Mouse (Mus musculus) T-helper 2 cell (primary cell): ENCODE results near the gene Gm20388.

ENCODE experiments used
- in situ Hi-C: fragments of 300-600 bp; cut with MboI, MseI; formaldehyde crosslinking; loops from one replicate; pipeline ENCODE4 v1.15.1; 2025; ENCODE audit warnings: high pct_unique_total_duplicates

Gm20388 gene

DNA sequence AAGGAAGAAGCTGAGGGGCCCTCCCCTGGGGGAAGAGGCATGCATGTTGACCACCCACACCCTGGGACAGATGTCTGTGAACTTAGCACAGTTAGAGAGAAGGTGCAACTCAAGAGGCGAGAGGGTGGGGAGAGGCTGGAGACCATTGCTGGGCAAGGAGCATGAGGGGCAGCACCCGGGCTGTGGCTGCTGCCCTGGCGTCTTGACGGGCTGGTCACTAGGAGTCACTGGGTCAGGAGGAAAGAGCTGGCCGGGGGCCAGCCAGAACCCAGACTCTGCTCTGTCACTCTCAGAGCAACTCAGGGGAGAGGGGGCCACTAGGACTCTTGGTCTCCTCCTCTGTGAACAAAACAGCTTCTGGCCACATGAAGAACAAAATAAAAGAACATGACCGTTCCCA lies 278.8 kb downstream of the Gm20388 start:
- in situ Hi-C loops: no loop called here

DNA sequence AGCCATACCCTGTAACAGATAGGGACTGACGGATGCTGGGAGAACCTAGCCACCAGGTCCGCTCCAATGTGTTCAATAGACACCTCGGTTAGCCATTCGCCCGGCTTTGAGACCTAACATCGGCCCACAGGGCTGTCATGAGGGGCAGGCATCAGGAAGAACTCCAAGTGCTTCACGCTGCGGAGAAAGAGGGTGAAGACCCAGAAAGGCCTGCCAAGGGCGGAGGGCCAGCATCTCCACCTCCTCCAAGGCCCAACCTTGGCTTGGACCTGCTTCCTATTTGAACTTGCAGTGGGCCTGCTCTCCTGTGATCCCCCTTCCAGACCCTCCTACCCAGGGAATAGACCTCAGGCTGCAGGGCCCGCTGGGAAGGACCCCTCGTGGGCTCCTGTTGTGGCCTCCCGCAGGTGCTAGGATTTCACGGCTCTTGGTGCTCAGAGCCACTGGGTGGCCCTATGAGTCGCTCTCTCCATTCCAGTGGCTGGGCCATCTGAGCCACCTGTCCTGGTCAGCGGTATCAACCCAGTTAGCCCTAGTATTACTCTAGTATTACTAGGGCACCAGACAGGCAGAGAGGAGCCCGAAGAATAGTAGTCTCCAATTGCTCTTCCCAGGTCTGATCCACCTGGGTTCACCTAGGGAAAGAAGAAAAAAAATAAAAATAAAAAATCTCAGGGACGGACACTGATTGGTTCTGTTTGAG lies 279.6 kb downstream of the Gm20388 start:
- in situ Hi-C loops: no loop called here

DNA sequence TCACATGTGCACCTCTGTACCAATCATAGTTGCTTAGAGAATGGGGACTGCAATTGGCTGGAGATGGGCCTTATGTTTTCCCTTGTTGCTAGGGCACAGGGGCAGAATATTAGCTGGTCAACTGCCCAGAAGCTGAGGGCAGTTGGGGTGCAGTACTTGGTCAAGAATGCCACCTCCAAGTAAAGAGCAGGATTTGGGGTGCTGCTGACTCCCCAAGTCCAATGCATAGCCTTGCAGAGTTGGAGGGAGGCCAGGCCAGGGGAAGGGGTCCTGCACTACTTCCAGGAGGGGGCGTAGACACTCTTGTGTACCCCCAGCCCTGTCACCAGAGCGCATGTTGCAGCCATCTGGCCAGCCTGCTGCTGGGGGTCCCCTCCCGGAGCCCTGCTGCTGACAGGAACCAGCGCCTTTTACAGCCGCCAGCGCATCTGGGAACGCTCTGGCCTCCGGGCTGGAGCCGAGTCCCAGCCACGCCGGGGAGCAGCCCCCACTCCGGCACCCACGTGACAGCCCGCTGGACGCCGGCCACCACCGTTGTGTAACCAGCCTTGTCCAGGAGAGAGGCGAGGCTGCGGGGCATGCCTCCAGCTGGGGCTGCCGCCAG lies 280.3 kb downstream of the Gm20388 start:
- in situ Hi-C loops: no loop called here

DNA sequence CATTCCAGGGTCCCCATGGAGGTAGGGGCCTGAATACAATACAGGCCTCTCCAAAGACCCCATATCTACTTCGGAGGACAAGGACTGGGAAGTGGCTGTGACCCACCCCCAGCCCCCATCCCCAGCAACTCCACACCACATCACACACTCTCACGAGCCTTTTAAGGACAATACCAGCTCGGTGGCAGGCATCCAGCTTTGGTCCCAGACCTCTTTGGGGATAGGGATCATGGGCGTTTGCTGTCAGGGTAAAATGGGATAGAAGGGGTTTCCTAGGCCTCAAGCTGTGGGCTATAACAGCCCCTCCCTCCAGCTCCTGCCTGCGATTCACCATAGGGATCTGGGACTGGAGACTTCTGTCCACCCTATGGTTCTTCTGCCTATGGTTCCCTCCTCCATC lies 281.0 kb downstream of the Gm20388 start:
- in situ Hi-C loops: no loop called here

DNA sequence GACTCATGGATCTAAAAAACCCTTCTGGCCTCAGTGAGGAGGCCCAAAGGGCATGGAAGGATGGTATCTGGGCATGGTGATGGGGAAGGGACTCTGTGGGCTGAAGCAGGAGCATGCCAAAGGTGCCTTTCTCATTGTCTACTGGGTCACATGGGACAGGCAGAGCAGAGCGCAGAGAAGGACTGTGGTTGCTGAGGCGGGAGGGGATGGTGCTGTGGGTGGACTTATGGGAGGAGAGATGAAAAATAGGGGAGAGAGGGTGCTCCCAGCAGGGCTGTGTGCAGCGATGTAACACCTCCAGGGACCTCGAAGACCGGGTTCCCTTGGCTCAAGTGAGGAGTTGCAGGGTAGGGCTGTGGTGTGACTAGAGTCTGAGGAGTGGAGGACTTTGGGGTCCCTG lies 281.5 kb downstream of the Gm20388 start:
- in situ Hi-C loops: no loop called here

DNA sequence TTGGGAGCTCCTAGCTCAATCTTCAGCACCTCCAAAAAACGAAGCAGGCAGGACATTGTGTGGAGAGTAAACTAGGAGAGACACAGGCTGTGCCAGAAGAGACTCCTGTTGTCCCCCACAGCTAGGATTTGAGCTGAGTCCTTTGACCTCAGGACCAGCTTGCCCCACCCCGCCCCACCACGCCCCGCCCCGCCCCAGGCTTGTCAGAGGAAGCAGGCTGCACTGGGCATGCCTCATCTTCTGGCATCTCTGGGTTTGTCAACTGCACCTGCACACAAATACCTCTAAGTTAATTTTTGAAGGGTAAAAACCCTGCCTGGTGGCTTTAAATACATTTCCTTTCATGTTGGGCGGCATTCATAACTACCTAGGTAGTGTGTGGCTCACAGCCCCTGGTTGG lies 290.7 kb downstream of the Gm20388 start:
- in situ Hi-C loops: no loop called here

DNA sequence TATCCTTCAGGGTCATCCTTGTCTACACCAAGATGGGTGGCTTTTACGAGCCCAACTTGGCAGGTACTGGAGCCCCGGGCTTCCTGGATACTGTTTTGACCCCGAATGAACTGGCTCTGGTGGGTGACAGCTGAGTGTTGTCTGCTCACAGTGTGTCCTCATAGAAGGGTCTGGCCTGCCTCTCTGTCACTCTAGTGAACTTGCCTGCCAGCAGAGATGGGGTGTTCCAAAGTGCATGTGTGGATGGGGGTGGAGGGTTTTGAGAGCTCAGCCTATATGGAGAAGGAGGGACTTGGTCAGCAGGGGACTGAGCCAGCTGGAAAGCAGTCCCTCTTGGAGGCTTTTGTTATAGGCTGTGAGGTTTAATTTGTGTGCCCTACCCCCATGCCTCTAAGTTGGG lies 291.9 kb downstream of the Gm20388 start:
- in situ Hi-C loops: no loop called here

DNA sequence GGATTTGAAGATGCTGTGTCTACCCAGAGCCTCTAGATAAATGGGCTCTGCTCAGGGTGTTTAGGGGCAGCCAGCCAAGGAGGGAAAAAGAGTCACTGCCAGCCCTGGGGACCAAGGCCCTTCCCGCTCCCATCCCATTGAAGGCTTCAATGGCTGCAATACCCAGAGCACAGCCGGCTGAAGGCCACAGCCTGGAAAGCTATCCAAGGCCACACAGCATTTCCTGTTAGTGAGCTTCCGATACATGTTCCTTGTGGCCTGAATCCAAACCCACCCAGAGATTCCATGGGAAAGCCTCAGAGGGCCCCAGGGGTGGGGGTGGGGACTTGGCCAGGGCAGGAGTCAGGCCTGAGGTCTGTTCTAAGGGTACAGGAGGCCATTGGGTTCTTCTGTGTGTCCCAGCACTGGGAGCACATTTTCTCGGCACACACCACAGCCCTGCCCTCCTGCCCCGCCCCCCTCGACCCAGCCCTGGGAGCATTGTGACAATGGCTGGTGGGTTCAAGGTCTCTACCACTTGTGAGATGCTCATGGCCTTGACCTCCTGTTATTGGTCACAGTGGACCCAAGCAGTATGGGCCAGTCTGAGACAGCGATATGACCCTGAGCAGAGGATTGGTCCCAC lies 294.2 kb downstream of the Gm20388 start:
- in situ Hi-C loops: no loop called here

DNA sequence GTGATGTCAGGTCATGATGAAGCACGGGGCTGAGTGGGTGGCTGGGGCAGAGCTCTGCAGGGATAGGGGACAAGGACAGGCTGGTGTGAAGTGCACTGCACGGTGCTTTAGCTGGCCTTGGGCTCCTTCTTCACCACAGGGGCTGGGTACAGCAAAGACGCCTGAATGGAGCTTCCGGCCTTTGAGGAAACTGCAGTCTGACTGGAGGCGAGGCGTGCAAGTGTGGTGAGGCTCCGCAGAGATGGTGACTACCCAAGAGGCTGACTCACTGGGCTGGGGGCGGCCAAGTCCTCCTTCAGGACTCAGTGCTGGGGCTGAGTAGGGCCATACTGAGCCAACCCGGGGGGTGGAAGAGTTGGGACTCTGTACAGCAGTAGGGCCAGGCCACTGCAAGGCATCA lies 295.3 kb downstream of the Gm20388 start:
- in situ Hi-C loops: no loop called here

DNA sequence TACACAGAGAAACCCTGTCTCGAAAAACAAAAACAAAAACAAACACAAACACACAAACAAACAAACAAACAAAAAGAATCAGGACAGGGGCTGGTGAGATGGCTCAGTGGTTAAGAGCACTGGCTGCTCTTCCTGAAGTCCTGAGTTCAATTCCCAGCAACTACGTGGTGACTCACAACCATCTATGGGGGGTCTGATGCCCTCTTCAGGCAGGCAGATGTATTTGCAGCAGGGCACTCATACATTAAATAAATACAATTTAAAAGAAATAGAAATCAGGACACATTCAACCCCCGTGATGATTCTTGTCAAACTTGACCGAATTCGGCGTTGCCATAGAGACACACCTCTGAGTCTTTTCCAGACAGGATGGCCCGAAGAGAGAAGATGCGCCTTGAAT lies 296.7 kb downstream of the Gm20388 start:
- in situ Hi-C loops: no loop called here

DNA sequence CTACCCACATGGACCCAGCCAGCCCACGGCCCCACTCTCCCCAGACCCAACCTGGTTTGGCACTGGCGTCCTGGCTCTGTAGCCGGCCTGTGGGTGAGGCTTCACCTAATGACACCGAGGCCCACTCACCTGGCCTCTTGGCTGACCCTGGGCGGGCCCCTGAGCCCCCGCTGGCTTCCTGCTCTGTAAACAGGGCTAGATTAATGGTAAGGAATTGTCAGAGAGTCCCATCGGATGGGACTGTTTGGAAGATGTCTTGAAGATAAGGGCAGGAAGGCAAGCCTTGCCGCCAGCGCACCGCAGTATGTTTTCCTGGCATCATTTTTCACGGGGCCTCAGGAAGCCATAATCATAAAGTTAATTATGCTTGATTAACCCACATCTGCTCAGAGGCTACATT lies 297.5 kb downstream of the Gm20388 start:
- in situ Hi-C loops: no loop called here

DNA sequence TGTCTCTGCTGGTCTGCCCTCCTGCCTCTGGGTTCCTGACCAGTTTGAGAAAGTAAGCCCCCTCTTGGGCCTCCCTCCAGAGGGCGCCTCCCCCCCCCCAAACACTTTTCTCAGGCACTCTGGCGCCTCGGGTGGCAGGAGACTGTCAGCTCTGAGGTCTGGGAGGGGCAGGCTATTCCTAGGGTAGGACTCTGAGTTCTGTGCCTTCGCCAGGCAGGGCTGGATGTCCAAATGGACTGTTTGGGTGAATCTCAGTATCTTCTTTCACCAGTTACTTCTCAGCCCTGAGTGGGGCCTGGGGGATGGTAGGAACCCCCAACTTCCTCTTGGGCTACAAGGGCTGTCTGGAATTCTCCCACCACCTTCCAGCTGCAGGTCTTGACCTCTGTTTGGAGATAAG lies 300.7 kb downstream of the Gm20388 start:
- in situ Hi-C loops: no loop called here

DNA sequence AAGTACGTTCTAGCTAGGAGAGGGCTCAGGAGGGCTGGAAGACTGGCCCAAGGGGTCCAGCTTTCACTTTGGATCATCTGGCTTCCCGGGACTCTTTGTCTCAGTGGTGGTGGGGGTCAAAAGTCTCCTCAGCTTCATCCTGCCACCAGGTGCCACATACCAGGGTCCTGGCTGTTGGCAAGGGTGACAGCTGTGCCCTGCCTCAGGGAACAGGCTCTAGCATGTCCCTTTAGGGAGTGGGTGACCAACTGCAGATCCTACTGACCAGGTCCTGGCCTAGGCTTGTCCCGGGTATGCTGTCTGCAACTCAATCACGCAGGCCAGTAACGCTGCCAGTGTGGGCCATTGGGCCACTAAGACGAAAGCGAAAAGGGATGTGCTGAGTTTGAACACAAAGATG lies 302.0 kb downstream of the Gm20388 start:
- in situ Hi-C loops: no loop called here

DNA sequence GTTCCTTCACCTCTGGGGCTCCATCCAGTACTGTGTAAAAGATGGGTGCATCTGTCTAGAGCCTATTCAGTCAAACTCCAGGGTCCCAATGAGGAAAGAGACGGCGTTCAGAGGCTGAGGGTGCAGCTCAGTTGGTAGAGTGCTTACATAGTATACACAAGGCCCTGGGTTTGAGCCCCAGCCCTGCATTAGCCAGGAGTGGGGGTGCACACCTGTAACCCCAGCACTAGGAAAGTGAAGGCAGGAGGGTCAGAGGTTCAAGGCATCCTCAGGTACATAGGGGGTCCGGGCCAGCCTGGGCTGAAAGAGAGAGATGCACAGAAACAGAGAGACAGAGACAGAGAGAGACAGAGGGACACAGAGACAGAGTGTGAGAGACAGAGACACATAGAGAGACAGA lies 302.6 kb downstream of the Gm20388 start:
- in situ Hi-C loops: no loop called here

DNA sequence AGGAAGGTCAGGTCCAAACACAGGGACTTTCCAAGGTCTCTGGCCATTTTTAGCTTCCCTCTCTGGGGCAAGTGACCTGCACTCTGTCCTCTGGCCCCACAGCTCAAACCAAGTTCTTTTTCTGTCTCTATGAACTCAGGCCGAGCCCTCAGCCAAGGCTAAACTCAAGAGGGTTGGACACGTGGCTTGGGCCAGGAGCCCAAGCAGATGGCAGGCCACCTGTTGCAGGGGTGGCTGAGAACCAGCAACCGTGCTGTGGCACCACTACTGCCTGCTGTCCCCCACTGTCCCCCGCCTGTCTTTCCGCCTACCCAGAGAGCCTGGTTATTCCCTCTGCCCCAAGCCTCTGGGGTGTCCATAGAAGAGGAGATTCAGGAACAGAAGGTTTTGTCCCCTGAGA lies 303.3 kb downstream of the Gm20388 start:
- in situ Hi-C loops: no loop called here

DNA sequence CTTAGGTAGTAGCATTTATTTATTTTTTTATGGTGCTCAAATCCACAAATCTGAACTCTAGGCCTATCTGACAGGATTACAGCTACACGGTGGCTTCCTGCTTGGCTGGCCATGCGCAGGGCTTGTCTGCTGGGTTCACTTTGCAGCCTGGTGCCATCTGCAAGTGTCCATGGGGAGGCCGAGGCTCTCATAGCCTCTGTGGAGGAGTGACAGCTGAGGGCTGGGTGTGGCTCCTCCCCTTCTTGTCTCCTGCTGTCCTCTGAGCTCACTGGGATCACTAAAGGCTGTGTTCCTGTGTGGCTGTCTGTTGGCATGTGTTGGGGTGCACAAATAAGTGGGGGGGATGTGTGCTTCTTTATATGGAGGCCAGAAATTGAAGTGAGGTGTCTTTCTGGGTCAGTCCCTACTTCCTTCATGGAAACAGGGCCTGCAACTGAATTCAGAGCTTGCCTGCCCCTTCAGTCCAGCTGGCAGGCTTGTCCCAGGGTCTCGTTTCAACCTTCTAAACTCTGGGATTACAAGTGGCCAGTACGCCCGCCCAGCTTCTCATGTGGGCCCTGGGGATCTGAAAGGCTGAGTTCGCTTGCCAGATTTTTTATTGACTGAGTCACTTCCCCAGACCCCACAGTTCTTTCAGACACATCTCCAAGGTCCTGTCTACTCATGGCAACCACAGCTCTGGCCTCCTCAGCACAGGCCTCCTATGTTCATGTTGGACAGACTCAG lies 304.9 kb downstream of the Gm20388 start:
- in situ Hi-C loops: no loop called here

DNA sequence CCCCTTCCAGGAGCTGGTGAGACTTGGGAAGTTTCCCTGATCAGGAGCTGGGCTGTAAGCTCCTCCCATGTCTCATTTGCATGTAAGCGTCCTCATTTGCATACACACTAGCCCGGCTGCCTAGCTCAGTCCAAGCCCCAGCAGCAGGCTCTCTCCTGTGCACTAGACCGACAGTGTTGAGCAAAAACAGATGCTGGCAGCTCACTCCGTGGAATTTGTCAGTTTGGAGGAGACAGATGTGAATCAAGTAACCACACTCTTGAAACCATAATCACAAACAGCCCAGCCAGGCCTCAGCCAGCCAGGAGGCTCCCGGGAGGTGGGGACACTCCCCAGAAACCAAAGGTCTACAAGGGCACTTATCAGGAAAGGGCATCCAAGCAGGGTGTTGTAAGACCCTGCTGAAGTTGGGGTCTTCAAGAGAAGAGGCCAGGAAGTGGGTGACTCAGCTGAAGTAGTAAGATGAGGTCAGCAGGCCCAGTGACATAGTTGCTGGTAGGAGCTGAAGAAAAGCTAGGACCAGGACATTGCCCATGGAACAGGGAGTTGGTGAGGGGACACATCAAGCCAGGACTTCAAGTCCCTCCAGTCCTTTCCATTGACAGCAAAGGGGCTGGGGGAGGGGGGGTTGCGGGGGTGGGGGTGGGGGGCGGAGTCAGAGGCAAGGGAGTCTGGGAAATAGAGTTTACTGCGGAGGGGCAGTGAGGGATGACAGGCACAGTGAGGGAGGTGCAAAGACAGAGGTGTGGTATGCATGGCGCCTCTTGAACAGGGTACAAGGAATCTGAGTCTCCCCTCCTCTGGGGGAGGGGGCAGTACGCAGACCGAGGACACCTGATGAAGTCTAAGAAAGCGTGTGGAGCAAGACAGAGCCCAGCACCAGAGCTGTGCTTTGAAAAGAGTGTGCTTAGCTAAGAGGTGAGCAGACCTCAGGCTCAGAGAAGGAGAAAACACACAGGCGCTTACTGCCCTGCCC lies 306.5 kb downstream of the Gm20388 start:
- in situ Hi-C loops: no loop called here

DNA sequence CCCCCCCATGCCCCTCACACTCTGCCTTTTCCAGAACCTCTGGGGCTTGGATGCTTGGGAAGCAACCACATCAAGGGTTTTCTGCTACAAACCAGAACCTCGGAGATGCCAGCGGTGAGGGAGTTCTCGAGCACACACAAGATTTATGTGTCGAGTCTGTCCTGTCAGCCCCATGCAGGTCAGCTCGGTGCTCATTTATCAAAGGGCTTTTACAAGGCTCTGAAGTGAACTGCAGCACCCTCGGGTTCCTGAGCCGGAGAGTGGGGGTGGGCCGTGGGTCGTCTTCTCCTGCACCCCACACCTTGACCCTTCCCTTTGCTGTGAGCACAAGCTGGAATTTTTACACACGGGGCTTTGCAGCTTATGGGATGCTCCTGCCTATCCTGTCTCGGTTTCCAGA lies 311.9 kb downstream of the Gm20388 start:
- in situ Hi-C loops: no loop called here

DNA sequence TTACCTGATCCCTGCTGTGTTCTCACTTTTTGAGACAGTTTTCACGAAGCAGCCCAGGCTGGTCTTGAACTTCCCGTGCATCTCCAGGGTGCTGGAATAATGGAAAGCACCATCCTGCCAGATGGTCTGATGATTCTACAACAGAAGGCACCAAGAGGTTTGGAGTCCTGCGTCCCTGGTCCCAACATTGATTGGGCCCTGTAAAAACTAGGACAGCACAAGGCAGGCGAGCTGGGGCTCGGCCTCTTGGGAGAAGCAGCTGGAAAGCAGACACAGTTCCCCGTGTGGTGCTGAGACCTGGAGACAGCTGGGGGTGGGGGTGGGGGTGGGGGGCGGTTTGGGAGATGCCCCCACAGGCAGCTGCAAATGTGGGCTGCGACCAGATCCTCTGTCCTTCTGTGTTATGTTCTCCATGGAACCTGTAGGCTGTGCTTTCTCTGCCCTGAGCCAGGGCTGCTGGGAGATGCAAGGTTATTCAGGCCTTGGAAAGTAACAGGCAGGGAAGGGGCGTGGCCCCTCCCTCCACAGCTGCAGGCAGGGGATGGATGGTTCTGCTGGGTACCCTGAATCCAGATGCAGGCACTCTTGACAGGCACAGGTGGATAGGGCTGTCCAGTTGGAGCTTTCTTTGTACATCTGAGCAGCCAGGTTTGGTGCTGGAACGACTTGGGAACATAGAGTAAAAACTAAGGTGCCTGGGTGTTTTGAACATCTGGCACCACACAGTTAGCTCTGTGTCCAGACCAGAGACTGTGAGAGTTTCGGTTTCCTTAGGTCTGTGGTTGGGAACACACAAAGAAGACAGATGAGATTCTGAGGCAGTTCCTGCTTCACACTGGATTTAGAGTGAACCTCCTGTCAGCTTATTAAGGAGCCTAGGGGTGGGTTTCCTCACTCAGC lies 314.1 kb downstream of the Gm20388 start:
- in situ Hi-C loops: no loop called here

DNA sequence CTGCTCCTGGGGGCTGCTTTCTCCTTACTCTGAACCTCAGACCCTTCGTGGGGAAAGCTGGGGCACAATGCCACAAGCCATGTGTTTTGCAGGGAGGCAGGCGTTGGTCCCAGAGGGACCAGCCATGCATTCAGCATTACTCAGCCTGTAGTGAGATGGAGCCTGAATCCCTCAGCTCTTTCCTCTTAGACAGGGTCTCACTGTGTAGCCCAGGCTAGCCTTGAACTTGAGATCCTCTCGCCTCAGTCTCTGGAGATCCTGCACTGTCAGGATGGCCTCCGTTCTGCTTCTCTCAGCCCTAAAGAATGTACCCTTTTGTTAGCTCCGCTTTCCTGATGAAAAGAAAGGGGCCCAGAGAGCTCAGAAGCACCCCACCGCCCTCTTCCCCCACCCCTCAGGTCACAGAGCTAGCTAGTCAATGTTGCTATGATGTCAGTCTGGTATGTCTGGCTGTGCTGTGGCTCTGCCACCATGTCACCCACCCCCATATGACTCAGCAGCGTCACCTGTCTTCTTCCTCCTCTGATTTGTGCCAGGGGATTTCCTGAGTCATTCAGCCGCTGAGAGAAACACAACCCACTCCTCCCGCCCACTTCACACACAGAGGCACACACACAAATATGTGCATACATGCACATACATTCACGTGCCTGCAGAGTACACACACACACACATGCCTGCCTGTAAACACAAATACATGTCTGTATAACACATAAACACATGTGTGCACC lies 314.9 kb downstream of the Gm20388 start:
- in situ Hi-C loops: no loop called here
